Mouse (Mus musculus): ENCODE results near the gene Btbd9.
A peak's percentile ranks its signal among the peaks of the same experiment; 100 is the strongest.
"Not testable (repeated sequence)": the region's sequence is repeated elsewhere in the genome, so short reads cannot be mapped to it uniquely, and the experiment has no call there.

Btbd9 gene

GRCm38 (mm10) chr17:30559536-30559935 is 16.8 kb downstream of the Btbd9 start:
- DNase-seq (ENCODE audit: low read depth, low spot score), result peak; percentile 53

GRCm38 (mm10) chr17:30558623-30559022 is 17.7 kb downstream of the Btbd9 start:
- DNase-seq (ENCODE audit: low read depth, low spot score), result no peak

- no peak for DNase-seq (ENCODE audit: low read depth, low spot score)
These were observed 19.8 kb downstream of the Btbd9 start for GRCm38 (mm10) chr17:30556512-30556911.

GRCm38 (mm10) chr17:30553027-30553937 is 23.0 kb downstream of the Btbd9 start:
- DNase-seq (ENCODE audit: low read depth, low spot score), result no peak

GRCm38 (mm10) chr17:30550774-30551107 is 25.5 kb downstream of the Btbd9 start:
- no peak for DNase-seq (ENCODE audit: low read depth, low spot score)

GRCm38 (mm10) chr17:30549899-30550773 is 26.2 kb downstream of the Btbd9 start:
- no peak for DNase-seq (ENCODE audit: low read depth, low spot score)

GRCm38 (mm10) chr17:30539098-30539497 is 37.2 kb downstream of the Btbd9 start:
- DNase-seq (ENCODE audit: low read depth, low spot score), result no peak

- no peak for DNase-seq (ENCODE audit: low read depth, low spot score)
These were observed 39.6 kb downstream of the Btbd9 start for GRCm38 (mm10) chr17:30536651-30537050.

GRCm38 (mm10) chr17:30533098-30533497 is 43.2 kb downstream of the Btbd9 start:
- DNase-seq (ENCODE audit: low read depth, low spot score), result no peak

- DNase-seq (ENCODE audit: low read depth, low spot score), result no peak
These were observed 45.7 kb downstream of the Btbd9 start for GRCm38 (mm10) chr17:30530542-30530940.

GRCm38 (mm10) chr17:30529632-30530541 is 46.4 kb downstream of the Btbd9 start:
- DNase-seq (ENCODE audit: low read depth, low spot score), result peak; percentile 41

GRCm38 (mm10) chr17:30525405-30526295 is 50.6 kb downstream of the Btbd9 start:
- peak; percentile 46 for DNase-seq (ENCODE audit: low read depth, low spot score)

- DNase-seq (ENCODE audit: low read depth, low spot score), result no peak
These were observed 51.8 kb downstream of the Btbd9 start for GRCm38 (mm10) chr17:30524451-30524850.

GRCm38 (mm10) chr17:30523783-30524182 is 52.5 kb downstream of the Btbd9 start:
- DNase-seq (ENCODE audit: low read depth, low spot score), result no peak

GRCm38 (mm10) chr17:30522406-30523078 is 53.7 kb downstream of the Btbd9 start:
- DNase-seq (ENCODE audit: low read depth, low spot score), result no peak

- DNase-seq (ENCODE audit: low read depth, low spot score), result not testable (repeated sequence)
These were observed 57.1 kb downstream of the Btbd9 start for GRCm38 (mm10) chr17:30519172-30519512.

GRCm38 (mm10) chr17:30518431-30519171 is 57.7 kb downstream of the Btbd9 start:
- DNase-seq (ENCODE audit: low read depth, low spot score), result no peak

- no peak for DNase-seq (ENCODE audit: low read depth, low spot score)
These were observed 59.5 kb downstream of the Btbd9 start for GRCm38 (mm10) chr17:30516580-30517340.
